Mouse (Mus musculus) fat pad, adult 2 months (tissue): ENCODE data around the gene Pcdh7.

Source experiments
- DNase-seq: peaks from one replicate; pipeline ENCODE4 v3.0.0-alpha.2; 2011; ENCODE audit warnings: low read depth, low spot score; ENCODE audit errors: extremely low read depth

The Pcdh7 gene

DNA sequence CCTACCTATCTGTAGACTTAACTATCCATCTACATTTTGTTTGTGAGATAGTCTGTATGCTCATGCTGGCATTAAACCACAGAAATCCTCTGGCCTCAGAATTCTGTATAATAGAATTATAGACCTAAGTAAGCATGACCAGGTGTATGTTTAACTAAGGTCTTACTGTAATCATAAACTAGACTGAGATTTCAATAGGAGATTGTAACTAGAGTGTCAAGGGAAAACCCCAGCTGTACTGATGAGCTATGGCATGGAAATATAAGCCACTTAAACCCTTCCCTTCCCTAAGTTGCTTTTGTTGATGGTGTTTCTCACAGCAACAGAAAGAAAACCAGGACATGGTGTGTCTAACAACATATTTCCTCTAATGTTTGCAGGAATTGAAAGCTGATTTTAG is 78.6 kb downstream of the Pcdh7 start:
- DNase-seq, result no peak

- DNase-seq, result no peak
Observed at GRCm38 (mm10) chr5:57797951-57798670, 80.3 kb downstream of the Pcdh7 start.

- DNase-seq, result no peak
Observed at GRCm38 (mm10) chr5:57803108-57803507, 85.3 kb downstream of the Pcdh7 start.

DNA sequence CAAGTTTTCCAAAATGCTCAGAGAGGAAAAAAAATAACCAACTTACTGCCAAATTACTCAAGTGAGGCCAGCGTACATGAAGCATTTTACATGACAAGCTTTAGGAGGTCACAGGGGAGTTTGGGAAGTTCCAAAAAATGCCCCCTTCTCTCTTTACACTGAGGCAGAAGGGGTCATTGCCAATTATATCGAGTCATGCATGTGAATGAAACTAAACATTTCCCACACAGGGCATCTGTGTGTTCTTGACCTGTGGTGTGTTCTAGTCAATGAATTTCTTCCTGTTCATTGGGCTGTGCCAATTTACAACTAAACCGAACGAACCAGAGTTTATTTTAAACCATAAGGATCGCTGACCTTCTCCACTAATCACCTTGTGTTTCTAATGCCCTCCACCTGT is 86.1 kb downstream of the Pcdh7 start:
- no peak for DNase-seq

- DNase-seq, result no peak
Observed at GRCm38 (mm10) chr5:57807350-57807749, 89.6 kb downstream of the Pcdh7 start.

- no peak for DNase-seq
Observed at GRCm38 (mm10) chr5:57810641-57811040, 92.9 kb downstream of the Pcdh7 start.

GRCm38 (mm10) chr5:57815964-57816589 is 98.3 kb downstream of the Pcdh7 start:
- peak; percentile 26 for DNase-seq

- DNase-seq, result no peak
Observed at GRCm38 (mm10) chr5:57819788-57820187, 102.0 kb downstream of the Pcdh7 start.

- DNase-seq, result no peak
Observed at GRCm38 (mm10) chr5:57821099-57821498, 103.3 kb downstream of the Pcdh7 start.

- no peak for DNase-seq
Observed at GRCm38 (mm10) chr5:57828437-57828836, 110.7 kb downstream of the Pcdh7 start.

GRCm38 (mm10) chr5:57837150-57837549 is 119.4 kb downstream of the Pcdh7 start:
- no peak for DNase-seq

GRCm38 (mm10) chr5:57841357-57842119 is 123.8 kb downstream of the Pcdh7 start:
- DNase-seq, result no peak

DNA sequence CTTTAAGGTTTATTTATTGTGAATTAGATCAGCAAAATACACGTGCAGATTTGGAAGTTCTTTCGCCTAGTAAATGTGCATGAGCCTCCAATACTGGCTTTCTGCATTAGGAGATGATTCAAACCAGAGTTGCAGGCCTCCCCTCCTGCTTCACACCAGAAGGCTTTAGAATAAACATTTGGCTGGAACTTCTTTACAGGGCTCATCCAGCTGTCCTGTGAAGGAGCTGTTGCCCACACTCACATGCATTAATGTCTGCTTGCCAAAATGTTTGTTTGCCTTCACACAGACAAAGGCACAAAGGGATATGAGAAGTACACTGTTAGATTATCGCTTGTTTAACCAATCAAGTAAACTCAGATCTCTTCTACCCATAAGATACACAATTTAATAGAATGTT is 129.7 kb downstream of the Pcdh7 start:
- no peak for DNase-seq

DNA sequence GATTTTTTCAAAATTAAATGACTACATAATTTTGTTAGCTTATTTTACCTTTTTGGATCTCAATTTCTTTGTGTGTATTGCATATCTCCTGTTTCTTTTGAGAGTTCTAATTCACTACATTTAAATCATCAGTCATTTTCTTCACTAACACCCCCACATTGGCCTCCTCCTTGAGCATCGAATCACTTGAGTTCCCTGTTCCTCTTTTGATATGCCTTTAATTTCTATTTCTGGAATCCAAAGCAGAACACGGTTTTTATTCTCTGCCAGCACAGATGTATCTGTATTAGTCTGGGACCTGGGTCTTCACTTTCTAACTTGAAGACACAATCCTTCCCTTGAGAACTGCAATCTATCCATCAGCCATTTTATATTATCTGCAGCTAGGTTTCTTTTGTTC is 132.3 kb downstream of the Pcdh7 start:
- no peak for DNase-seq

- no peak for DNase-seq
Observed at GRCm38 (mm10) chr5:57857316-57857715, 139.5 kb downstream of the Pcdh7 start.

DNA sequence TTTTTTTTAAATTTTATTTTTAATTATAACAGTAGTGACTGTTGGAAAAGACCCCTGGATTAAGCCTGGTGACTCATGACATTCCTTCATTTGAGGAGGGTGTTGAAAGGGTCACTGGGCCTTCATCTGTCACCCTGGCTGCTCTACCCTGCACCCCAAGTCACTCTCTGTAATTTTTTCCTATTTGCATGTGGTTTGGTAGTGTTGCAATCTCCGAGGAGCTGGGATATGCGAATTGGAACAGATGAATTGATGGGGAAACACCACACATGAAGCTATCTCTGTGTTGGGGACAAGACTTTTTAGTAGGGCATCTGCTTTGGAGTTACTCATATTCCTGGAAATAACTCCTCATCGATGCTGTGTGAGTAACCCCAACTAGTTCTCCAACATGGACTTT is 146.5 kb downstream of the Pcdh7 start:
- DNase-seq, result no peak

- DNase-seq, result no peak
Observed at GRCm38 (mm10) chr5:57865256-57865655, 147.5 kb downstream of the Pcdh7 start.

- DNase-seq, result no peak
Observed at GRCm38 (mm10) chr5:57866097-57866496, 148.3 kb downstream of the Pcdh7 start.

- no peak for DNase-seq
Observed at GRCm38 (mm10) chr5:57867906-57868305, 150.1 kb downstream of the Pcdh7 start.

DNA sequence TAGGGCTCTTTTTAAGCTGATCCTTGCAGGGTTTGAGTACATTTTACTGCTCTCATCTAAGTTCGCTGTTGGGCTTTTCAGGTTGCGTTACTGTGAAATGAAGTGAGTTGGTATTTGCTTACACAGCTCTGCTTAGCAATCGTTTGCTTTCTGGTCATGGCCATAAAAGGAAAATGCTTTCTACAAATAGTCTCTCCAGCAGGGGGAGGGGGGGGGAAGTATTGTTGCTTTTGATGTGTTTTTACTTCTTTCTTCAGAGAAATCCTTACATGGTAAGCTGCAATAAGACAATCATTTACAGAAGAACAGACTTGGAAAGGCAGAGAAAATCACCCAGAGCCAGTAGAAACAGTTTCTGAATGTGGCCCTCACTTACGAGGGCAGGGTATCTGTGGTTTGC is 150.9 kb downstream of the Pcdh7 start:
- DNase-seq, result no peak

DNA sequence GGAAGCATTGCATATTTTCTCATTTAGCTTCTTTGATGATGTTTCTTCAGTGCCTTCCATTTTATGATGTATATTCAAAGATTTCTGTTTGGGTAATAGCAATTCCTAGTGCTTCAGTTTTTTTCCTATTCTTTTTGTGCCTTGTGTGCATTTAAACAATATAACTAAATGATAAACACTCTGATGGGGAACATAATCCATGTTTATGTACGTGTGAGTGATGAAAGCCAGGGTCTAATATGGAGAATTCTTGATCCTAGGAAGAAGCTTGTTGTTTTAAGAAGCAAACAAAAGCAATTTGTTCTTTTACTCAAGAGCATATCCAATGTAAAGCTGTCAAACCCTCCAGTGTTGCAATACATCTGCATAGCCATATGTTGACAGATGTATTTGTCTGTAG is 153.0 kb downstream of the Pcdh7 start:
- no peak for DNase-seq

- no peak for DNase-seq
Observed at GRCm38 (mm10) chr5:57884982-57885381, 167.2 kb downstream of the Pcdh7 start.
